Mouse (Mus musculus) midbrain, embryonic 15.5 days (tissue): ENCODE measurements around the gene 4933406M09Rik. TPM values are rescaled to one million over a fixed set of nuclear protein-coding genes. Genes with fewer than 3 reads are reported as not detected.

Experiments used
- ATAC-seq: fragments of 200-750 bp; cut with Nextera tagmentation; replicated peaks from 2 replicates; pipeline ENCODE4 v1.8.0; 2017; ENCODE audit warnings: moderate TSS enrichment
- H3K27ac ChIP-seq: fragments of 300-500 bp; sonication (generic); 2 replicates; pipeline ENCODE4 v1.5.1; 2015; ENCODE audit warnings: mild to moderate bottlenecking, inconsistent platforms
- H3K27me3 ChIP-seq: fragments of 300-500 bp; sonication (generic); replicated peaks from 2 replicates; pipeline ENCODE4 v1.6.1; 2015; ENCODE audit warnings: inconsistent platforms
- H3K36me3 ChIP-seq: fragments of 300-500 bp; sonication (generic); replicated peaks from 2 replicates; pipeline ENCODE4 v1.6.1; 2015; ENCODE audit warnings: inconsistent platforms
- H3K4me1 ChIP-seq: fragments of 300-500 bp; sonication (generic); 2 replicates; pipeline ENCODE4 v1.6.1; 2015; ENCODE audit warnings: inconsistent platforms
- H3K4me2 ChIP-seq: fragments of 300-500 bp; sonication (generic); 2 replicates; pipeline ENCODE4 v1.6.1; 2015; ENCODE audit warnings: inconsistent platforms, mild to moderate bottlenecking, moderate library complexity
- H3K4me3 ChIP-seq: fragments of 300-500 bp; sonication (generic); 2 replicates; pipeline ENCODE4 v1.5.1; 2015; ENCODE audit warnings: mild to moderate bottlenecking, inconsistent platforms
- H3K9ac ChIP-seq: fragments of 300-500 bp; sonication (generic); 2 replicates; pipeline ENCODE4 v1.6.1; 2015; ENCODE audit warnings: mild to moderate bottlenecking, inconsistent platforms
- H3K9me3 ChIP-seq: fragments of 300-500 bp; sonication (generic); 2 replicates; pipeline ENCODE4 v1.6.1; 2016; ENCODE audit warnings: inconsistent platforms
- WGBS: fragments of 180-500 bp; shearing (Covaris S2); methylation state at CpG from one replicate; pipeline ENCODE4 v1.1.7; 2015; ENCODE audit warnings: mixed read lengths; 5-methylcytosine and 5-hydroxymethylcytosine counted together
- polyA plus RNA-seq: library from polyadenylated mRNA; unstranded; fragments of >200 nt; fragmentation: Nextera tagmentation; extraction: Ambion mirVana; gene quantifications from 2 replicates; pipeline ENCODE4 v1.2.1, GENCODE M21; 2015

The 4933406M09Rik gene
- polyA plus RNA-seq, 1 experiment from 2014 or later: not detected

- no peak overlapping the region for H3K4me2 ChIP-seq
- H3K27ac ChIP-seq: no peak overlapping the region
Measured at GRCm38 (mm10) chr1:134384581-134384980, 1.2 kb upstream of the 4933406M09Rik start.

GRCm38 (mm10) chr1:134385176-134385575 is 564 bp upstream of the 4933406M09Rik start:
- no peak overlapping the region for H3K27ac ChIP-seq
- no peaks in the 10 kb centered on the region for H3K9me3 ChIP-seq
- no peak overlapping the region for H3K9ac ChIP-seq
- H3K36me3 ChIP-seq: no peaks in the 10 kb centered on the region
- peaks cover 12% of the 10 kb centered on the region for H3K4me1 ChIP-seq
- no peak overlapping the region for H3K4me3 ChIP-seq
- no peak overlapping the region for H3K4me2 ChIP-seq
- H3K27me3 ChIP-seq: no peaks in the 10 kb centered on the region
- no peak for ATAC-seq

More at GRCm38 (mm10) chr1:134384581-134384980, 1.2 kb upstream of the 4933406M09Rik start:
- Histone ChIP-seq H3K9ac (no peak overlapping the region), H3K4me1 (peaks cover 12% of the 10 kb centered on the region), H3K36me3 (no peaks in the 10 kb centered on the region), H3K27me3 (no peaks in the 10 kb centered on the region), H3K4me3 (no peak overlapping the region), H3K9me3 (no peaks in the 10 kb centered on the region)
- no peak for ATAC-seq
- 82% methylated on average over 4 of the region's 4 CpGs for WGBS

GRCm38 (mm10) chr1:134393827-134394226 is 8.1 kb downstream of the 4933406M09Rik start:
- H3K36me3 ChIP-seq: no peaks in the 10 kb centered on the region
- no peak overlapping the region for H3K4me3 ChIP-seq
- H3K4me2 ChIP-seq: no peak overlapping the region
- H3K9ac ChIP-seq: no peak overlapping the region
- H3K27ac ChIP-seq: no peak overlapping the region
- ATAC-seq: no peak
- no peaks in the 10 kb centered on the region for H3K27me3 ChIP-seq
- 71% methylated on average over 5 of the region's 5 CpGs for WGBS
- no peaks in the 10 kb centered on the region for H3K9me3 ChIP-seq
- no peaks in the 10 kb centered on the region for H3K4me1 ChIP-seq

DNA sequence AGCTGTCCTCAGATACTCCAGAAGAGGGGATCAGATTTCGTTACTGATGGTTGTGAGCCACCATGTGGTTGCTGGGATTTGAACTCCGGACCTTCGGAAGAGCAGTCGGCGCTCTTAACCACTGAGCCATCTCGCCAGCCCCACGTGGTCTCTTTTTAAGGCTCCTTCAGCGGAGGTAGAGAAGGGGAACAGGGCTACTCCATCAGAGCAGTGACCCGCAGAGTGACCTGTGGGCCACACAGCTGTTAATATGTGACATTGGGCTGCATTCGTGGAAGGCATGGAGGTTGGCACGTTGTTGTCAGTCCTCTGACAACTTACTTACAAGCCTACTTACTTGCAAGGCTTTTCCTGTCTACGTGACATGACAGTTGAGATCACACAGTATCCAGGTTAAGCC is 12.5 kb downstream of the 4933406M09Rik start:
- Histone ChIP-seq H3K9ac (no peak overlapping the region), H3K9me3 (no peaks in the 10 kb centered on the region), H3K36me3 (no peaks in the 10 kb centered on the region), H3K27me3 (no peaks in the 10 kb centered on the region), H3K4me2 (no peak overlapping the region), H3K4me3 (no peak overlapping the region), H3K27ac (no peak overlapping the region), H3K4me1 (no peaks in the 10 kb centered on the region)
- WGBS: 88% methylated on average over 12 of the region's 12 CpGs
- ATAC-seq: no peak

GRCm38 (mm10) chr1:134399735-134400134 is 14.0 kb downstream of the 4933406M09Rik start:
- 52% methylated on average over 5 of the region's 5 CpGs for WGBS
- Histone ChIP-seq H3K27ac (no peak overlapping the region), H3K9me3 (no peaks in the 10 kb centered on the region), H3K4me1 (no peaks in the 10 kb centered on the region), H3K4me2 (no peak overlapping the region), H3K4me3 (no peak overlapping the region), H3K27me3 (no peaks in the 10 kb centered on the region), H3K9ac (no peak overlapping the region), H3K36me3 (no peaks in the 10 kb centered on the region)
- ATAC-seq: no peak

GRCm38 (mm10) chr1:134405509-134406413 is 20.0 kb downstream of the 4933406M09Rik start, which contains the start of gene Cyb5r1:
Gene Cyb5r1, plus strand, starts transcription at chr1:134405559.
- 0 out of 2 replicates have a peak within 1 kb of the TSS, but pooled peaks have one; percentile 2 for H3K27ac ChIP-seq
- WGBS: under 1% methylated on average over 43 of the region's 43 CpGs

DNA sequence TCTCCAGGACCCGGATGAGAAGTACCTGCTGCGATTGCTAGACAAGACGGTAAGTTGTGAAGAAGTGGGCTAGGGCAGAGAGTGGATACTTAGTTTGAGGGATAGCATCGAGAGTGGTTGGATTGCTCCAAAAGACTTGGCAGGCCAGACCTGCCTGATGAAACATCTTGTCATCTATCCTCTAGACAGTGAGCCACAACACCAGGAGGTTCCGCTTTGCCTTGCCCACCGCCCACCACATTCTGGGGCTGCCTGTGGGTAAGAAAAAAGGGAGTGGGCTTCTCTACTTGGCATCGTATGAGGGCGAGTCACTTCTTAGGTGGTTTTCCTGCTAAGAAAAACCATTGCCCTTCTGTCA is 20.7 kb downstream of the 4933406M09Rik start:
- Histone ChIP-seq H3K27ac (no peak overlapping the region), H3K36me3 (no peaks in the 10 kb centered on the region), H3K9ac (peak overlapping the region; percentile 57), H3K4me1 (peaks cover 8% of the 10 kb centered on the region), H3K27me3 (no peaks in the 10 kb centered on the region), H3K9me3 (no peaks in the 10 kb centered on the region), H3K4me3 (peak overlapping the region; percentile 65), H3K4me2 (peak overlapping the region; percentile 95)
- 31% methylated on average over 8 of the region's 8 CpGs for WGBS
- ATAC-seq: peak; percentile 52

More at GRCm38 (mm10) chr1:134405509-134406413, 20.0 kb downstream of the 4933406M09Rik start, which contains the start of gene Cyb5r1:
- Histone ChIP-seq H3K4me1 (peaks cover 8% of the 10 kb centered on the region), H3K27me3 (no peaks in the 10 kb centered on the region), H3K9me3 (no peaks in the 10 kb centered on the region), H3K4me2 (peak within 1 kb of the TSS; percentile 95), H3K9ac (peak within 1 kb of the TSS; percentile 57), H3K4me3 (peak within 1 kb of the TSS; percentile 65), H3K36me3 (no peaks in the 10 kb centered on the region)
- ATAC-seq: peak; percentile 91

- no peaks in the 10 kb centered on the region for H3K36me3 ChIP-seq
- H3K9me3 ChIP-seq: no peaks in the 10 kb centered on the region
- no peak overlapping the region for H3K4me2 ChIP-seq
- 71% methylated on average over 8 of the region's 8 CpGs for WGBS
- no peak overlapping the region for H3K4me3 ChIP-seq
- H3K9ac ChIP-seq: no peak overlapping the region
- ATAC-seq: no peak
- no peaks in the 10 kb centered on the region for H3K27me3 ChIP-seq
- H3K4me1 ChIP-seq: peaks cover 8% of the 10 kb centered on the region
- no peak overlapping the region for H3K27ac ChIP-seq
Measured at GRCm38 (mm10) chr1:134408080-134408479, 22.3 kb downstream of the 4933406M09Rik start.

- Histone ChIP-seq H3K27ac (no peak overlapping the region), H3K4me3 (no peak overlapping the region), H3K36me3 (no peaks in the 10 kb centered on the region), H3K4me2 (no peak overlapping the region), H3K9ac (no peak overlapping the region), H3K27me3 (no peaks in the 10 kb centered on the region), H3K9me3 (no peaks in the 10 kb centered on the region), H3K4me1 (peaks cover 20% of the 10 kb centered on the region)
- ATAC-seq: no peak
- 94% methylated on average over 9 of the region's 9 CpGs for WGBS
Measured at GRCm38 (mm10) chr1:134411706-134412629, 26.2 kb downstream of the 4933406M09Rik start.

DNA sequence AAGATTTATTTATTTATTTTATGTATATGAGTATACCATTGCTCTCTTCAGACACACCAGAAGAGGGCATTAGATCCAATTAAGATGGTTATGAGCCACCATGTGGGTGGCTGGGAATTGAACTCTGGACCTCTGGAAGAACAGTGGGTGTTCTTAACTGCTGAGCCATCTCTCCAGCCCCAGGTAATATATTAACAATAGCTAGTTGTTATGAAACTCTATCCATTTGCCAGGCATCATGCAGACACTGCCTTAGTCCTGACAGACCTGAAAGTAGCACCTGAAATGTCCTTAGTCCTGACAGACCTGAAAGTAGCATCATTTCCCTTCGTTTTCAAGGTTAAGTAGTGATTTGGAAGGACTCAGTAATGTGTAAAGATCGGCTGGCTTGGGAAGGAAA is 28.3 kb downstream of the 4933406M09Rik start:
- Histone ChIP-seq H3K4me3 (no peak overlapping the region), H3K36me3 (no peaks in the 10 kb centered on the region), H3K4me1 (peaks cover 37% of the 10 kb centered on the region), H3K27me3 (no peaks in the 10 kb centered on the region), H3K4me2 (no peak overlapping the region; the same call in 1 of the 2 replicates), H3K27ac (no peak overlapping the region; the same call in 1 of the 2 replicates), H3K9ac (no peak overlapping the region), H3K9me3 (no peaks in the 10 kb centered on the region)
- no peak for ATAC-seq
- WGBS: 55% methylated on average over 2 of the region's 2 CpGs

DNA sequence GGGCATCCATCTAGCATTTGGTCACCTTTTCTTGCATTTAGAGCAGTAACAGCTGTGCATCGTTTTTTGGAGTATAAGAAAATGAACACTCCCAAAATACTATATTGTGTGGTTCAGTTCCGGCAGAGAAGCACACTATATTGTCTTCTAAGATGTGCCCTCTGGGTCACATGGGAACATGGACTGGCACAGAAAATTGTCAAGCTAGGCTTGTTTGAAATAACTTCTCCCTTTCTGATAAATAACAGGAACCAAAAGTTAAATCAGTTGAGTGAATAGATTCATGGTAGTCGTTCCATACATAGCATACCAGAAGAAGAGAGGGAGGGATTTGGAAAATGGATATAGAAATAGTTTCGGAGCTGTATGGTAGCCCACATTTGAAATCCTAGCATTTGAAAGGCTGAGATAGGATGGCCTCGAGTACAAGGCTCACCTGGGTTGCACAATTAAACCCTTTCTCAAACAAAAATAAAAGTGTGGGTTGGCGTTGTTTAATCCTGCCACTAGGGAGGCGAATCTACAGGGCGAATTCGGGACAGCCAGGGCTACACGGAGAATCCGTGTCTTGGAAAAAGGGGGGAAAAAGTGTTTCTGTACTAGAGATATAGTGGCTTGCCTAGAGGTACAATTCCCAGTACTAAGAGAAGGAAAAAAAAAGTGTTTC is 28.9 kb downstream of the 4933406M09Rik start:
- peak overlapping the region; percentile 96 for H3K4me3 ChIP-seq
- H3K9ac ChIP-seq: peak overlapping the region; percentile 26; the same call in 1 of the 2 replicates
- H3K4me1 ChIP-seq: peaks cover 43% of the 10 kb centered on the region
- 13% methylated on average over 11 of the region's 11 CpGs for WGBS
- H3K27me3 ChIP-seq: no peaks in the 10 kb centered on the region
- peak overlapping the region; percentile 96 for H3K27ac ChIP-seq
- H3K36me3 ChIP-seq: no peaks in the 10 kb centered on the region
- ATAC-seq: no peak; the same call in none of the 2 replicates
- H3K9me3 ChIP-seq: no peaks in the 10 kb centered on the region
- H3K4me2 ChIP-seq: peak overlapping the region; percentile 66
